Mouse (Mus musculus) ES-Bruce4 (cell line): ENCODE results near the gene Asic4.

Experiments
- EP300 ChIP-seq: IDR thresholded peaks from 2 replicates; pipeline ENCODE4 v1.6.1; 2011; ENCODE audit warnings: low read depth, low read length; ENCODE audit not compliant: insufficient read depth
- POLR2A ChIP-seq: IDR thresholded peaks from one replicate; pipeline ENCODE4 v1.8.1; 2011; ENCODE audit warnings: low read length; ENCODE audit not compliant: insufficient read depth

- TF ChIP-seq POLR2A (no peak), EP300 (no peak)
These were observed 69.3 kb downstream of the Asic4 start for GRCm38 (mm10) chr1:75519576-75519975.
